Mouse (Mus musculus): ENCODE results near the gene BC051142. TPM values are rescaled to one million over a fixed set of nuclear protein-coding genes. Genes with fewer than 3 reads are reported as not detected.

Gene BC051142
- polyA plus RNA-seq (2014; fragmentation: Illumina TruSeq; extraction: RNeasy Lipid Tissue Mini Kit (QIAGEN cat#74804); ENCODE audit: low read depth, low replicate concordance), result not detected

DNA sequence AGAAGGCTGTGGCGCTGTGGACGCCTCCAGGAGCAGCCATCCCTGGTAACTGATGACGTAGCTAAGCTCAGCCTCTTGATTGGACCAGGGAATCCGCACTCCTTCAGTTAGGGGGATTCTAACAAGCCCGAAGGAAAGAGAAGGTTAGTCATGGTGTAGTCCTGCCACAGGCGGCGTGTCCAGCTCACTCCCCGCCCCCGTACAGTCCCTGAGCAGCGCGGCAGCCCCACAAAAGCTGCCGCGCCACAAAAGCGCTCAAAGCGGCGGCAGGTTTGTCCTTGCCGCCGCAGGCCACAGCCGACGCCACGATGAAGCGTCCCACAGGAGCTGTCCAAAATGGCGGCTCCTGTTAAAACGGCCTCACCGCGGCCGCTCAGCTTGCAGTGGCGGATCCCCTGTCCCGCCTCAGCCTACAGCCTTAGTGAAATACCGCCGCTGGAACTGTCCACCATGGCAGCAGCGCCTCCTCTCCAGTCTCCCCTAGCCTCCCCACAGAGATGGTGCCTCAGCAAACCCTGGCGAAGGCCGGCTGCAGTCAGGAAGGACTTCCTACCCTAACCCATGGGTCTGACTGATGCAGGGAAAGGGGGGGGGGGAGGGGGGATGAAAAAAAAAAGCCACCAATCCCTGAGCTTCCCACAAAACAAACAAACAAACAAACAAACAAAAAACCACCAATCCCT is at the start of gene BC051142:
Gene BC051142, plus strand, starts transcription at position 110 of the 683 bp plus-strand sequence.

DNA sequence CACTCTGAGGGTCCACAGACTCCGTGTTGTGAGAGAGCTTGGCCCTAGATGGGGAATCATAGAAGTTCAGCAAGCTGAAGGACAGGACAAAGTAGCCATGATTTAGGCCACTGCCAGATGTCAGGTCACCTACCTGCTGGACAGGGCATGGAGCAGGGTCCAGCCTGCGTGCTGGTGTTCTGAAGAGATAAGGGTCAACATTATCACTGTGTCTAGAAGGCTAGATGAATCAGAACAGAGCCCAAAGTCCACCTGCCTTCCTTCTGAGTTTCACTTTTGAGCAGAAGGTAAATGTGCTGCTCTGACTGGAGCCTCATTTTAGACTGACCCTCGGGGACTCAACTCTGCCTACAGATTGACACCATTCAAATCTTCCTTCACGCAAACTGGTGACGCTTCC is 44.1 kb upstream of the BC051142 start, which contains the start of gene Btnl2:
Gene Btnl2, plus strand, starts transcription at position 284 of the 400 bp plus-strand sequence.

DNA sequence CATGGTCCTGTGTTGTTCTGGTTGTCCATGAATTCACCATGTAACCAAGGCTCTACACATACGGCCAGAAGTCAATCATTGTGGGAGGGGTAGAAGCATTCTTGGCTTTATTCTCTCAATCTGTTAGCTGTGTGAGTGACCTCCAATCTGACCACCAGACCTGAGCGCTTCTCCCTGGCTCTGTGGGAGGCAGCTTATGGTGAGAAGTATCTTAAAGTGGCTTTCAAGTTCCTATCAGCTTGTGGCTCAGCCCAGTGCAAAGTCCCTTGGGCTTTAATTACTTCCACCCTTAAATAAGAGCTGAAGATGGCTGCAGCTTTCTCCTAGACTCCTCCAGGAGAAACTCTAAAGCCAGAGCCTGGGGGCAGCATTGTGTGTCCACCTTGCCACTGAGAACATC is 21.8 kb upstream of the BC051142 start, which contains the start of gene Btnl1:
Gene Btnl1, plus strand, starts transcription at position 286 of the 400 bp plus-strand sequence.

DNA sequence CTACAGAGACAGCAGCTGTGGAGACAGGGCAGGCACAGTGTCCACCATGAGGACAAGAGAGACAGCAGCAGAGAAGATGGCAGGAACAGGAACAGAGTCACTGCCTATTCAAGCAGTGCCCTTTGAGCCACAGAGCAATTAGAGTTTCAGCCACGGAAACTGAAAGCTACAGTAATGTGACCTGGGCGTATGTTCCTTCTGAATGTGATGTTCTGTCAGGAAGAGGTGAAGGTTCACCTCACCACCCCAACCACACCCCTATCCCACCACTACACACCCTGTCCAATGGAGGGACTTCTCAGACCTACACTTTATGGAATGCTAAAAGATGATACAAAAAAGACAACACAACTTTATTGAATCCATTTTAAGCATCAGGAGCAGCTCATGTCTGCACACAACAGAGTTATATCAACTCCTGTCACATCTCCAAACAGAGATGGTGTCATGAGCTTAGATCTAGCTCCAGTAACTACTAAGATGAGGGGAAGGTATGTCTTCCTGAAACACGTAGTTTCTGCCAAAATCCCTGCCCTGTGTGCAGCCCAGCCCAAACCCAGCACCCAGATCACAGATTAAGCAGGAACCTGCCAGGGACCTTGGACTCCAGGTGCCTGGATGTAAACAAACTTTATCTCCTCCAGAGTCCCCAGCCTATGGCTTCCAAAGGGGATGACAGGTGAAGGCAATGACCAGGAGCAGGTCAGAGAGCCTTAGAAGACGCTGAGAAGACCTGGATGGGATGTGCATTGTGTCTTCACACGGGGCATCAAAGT is 78.8 kb downstream of the BC051142 start, which contains the start of gene Btnl4:
Gene Btnl4, minus strand, starts transcription at position 81 of the 776 bp plus-strand sequence.

Other genes with a start within 250 kb of the BC051142 start
- 2.6 TPM for gene H2-DMb1, start 245.7 kb upstream of the BC051142 start, polyA plus RNA-seq (2014; fragmentation: Illumina TruSeq; extraction: RNeasy Lipid Tissue Mini Kit (QIAGEN cat#74804); ENCODE audit: low read depth, low replicate concordance)
- 2.8 TPM for gene Tap1, start 211.3 kb upstream of the BC051142 start, polyA plus RNA-seq (2014; fragmentation: Illumina TruSeq; extraction: RNeasy Lipid Tissue Mini Kit (QIAGEN cat#74804); ENCODE audit: low read depth, low replicate concordance)
- gene Psmb9, start 211.1 kb upstream of the BC051142 start, polyA plus RNA-seq (2014; fragmentation: Illumina TruSeq; extraction: RNeasy Lipid Tissue Mini Kit (QIAGEN cat#74804); ENCODE audit: low read depth, low replicate concordance), result 6.2 TPM
- 3.0 TPM for gene Psmb8, start 201.1 kb upstream of the BC051142 start, polyA plus RNA-seq (2014; fragmentation: Illumina TruSeq; extraction: RNeasy Lipid Tissue Mini Kit (QIAGEN cat#74804); ENCODE audit: low read depth, low replicate concordance)
- gene Tap2, start 195.3 kb upstream of the BC051142 start, polyA plus RNA-seq (2014; fragmentation: Illumina TruSeq; extraction: RNeasy Lipid Tissue Mini Kit (QIAGEN cat#74804); ENCODE audit: low read depth, low replicate concordance), result 1.1 TPM
- 1.2 TPM for gene H2-Ob, start 159.9 kb upstream of the BC051142 start, polyA plus RNA-seq (2014; fragmentation: Illumina TruSeq; extraction: RNeasy Lipid Tissue Mini Kit (QIAGEN cat#74804); ENCODE audit: low read depth, low replicate concordance)
- 18.9 TPM for gene H2-Ab1, start 141.1 kb upstream of the BC051142 start, polyA plus RNA-seq (2014; fragmentation: Illumina TruSeq; extraction: RNeasy Lipid Tissue Mini Kit (QIAGEN cat#74804); ENCODE audit: low read depth, low replicate concordance)
- 22.0 TPM for gene H2-Aa, start 111.0 kb upstream of the BC051142 start, polyA plus RNA-seq (2014; fragmentation: Illumina TruSeq; extraction: RNeasy Lipid Tissue Mini Kit (QIAGEN cat#74804); ENCODE audit: low read depth, low replicate concordance)
- 3.5 TPM for gene H2-Eb1, start 93.0 kb upstream of the BC051142 start, polyA plus RNA-seq (2014; fragmentation: Illumina TruSeq; extraction: RNeasy Lipid Tissue Mini Kit (QIAGEN cat#74804); ENCODE audit: low read depth, low replicate concordance)
- 0.11 TPM for gene H2-Eb2, start 73.2 kb upstream of the BC051142 start, polyA plus RNA-seq (2014; fragmentation: Illumina TruSeq; extraction: RNeasy Lipid Tissue Mini Kit (QIAGEN cat#74804); ENCODE audit: low read depth, low replicate concordance)
- not detected for gene Btnl2, start 44.0 kb upstream of the BC051142 start, polyA plus RNA-seq (2014; fragmentation: Illumina TruSeq; extraction: RNeasy Lipid Tissue Mini Kit (QIAGEN cat#74804); ENCODE audit: low read depth, low replicate concordance)
- gene Btnl1, start 21.7 kb upstream of the BC051142 start, polyA plus RNA-seq (2014; fragmentation: Illumina TruSeq; extraction: RNeasy Lipid Tissue Mini Kit (QIAGEN cat#74804); ENCODE audit: low read depth, low replicate concordance), result not detected
- gene Btnl4, start 78.5 kb downstream of the BC051142 start, polyA plus RNA-seq (2014; fragmentation: Illumina TruSeq; extraction: RNeasy Lipid Tissue Mini Kit (QIAGEN cat#74804); ENCODE audit: low read depth, low replicate concordance), result not detected
- not detected for gene Btnl6, start 118.5 kb downstream of the BC051142 start, polyA plus RNA-seq (2014; fragmentation: Illumina TruSeq; extraction: RNeasy Lipid Tissue Mini Kit (QIAGEN cat#74804); ENCODE audit: low read depth, low replicate concordance)
- 0.16 TPM for gene Notch4, start 165.4 kb downstream of the BC051142 start, polyA plus RNA-seq (2014; fragmentation: Illumina TruSeq; extraction: RNeasy Lipid Tissue Mini Kit (QIAGEN cat#74804); ENCODE audit: low read depth, low replicate concordance)
- gene Gpsm3, start 191.0 kb downstream of the BC051142 start, polyA plus RNA-seq (2014; fragmentation: Illumina TruSeq; extraction: RNeasy Lipid Tissue Mini Kit (QIAGEN cat#74804); ENCODE audit: low read depth, low replicate concordance), result 0.61 TPM
- 5.3 TPM for gene Pbx2, start 192.4 kb downstream of the BC051142 start, polyA plus RNA-seq (2014; fragmentation: Illumina TruSeq; extraction: RNeasy Lipid Tissue Mini Kit (QIAGEN cat#74804); ENCODE audit: low read depth, low replicate concordance)
- gene Ager, start 199.0 kb downstream of the BC051142 start, polyA plus RNA-seq (2014; fragmentation: Illumina TruSeq; extraction: RNeasy Lipid Tissue Mini Kit (QIAGEN cat#74804); ENCODE audit: low read depth, low replicate concordance), result not detected
- gene Rnf5, start 204.9 kb downstream of the BC051142 start, polyA plus RNA-seq (2014; fragmentation: Illumina TruSeq; extraction: RNeasy Lipid Tissue Mini Kit (QIAGEN cat#74804); ENCODE audit: low read depth, low replicate concordance), result 45.1 TPM
- 0.72 TPM for gene Agpat1, start 205.4 kb downstream of the BC051142 start, polyA plus RNA-seq (2014; fragmentation: Illumina TruSeq; extraction: RNeasy Lipid Tissue Mini Kit (QIAGEN cat#74804); ENCODE audit: low read depth, low replicate concordance)
- not detected for gene Egfl8, start 217.2 kb downstream of the BC051142 start, polyA plus RNA-seq (2014; fragmentation: Illumina TruSeq; extraction: RNeasy Lipid Tissue Mini Kit (QIAGEN cat#74804); ENCODE audit: low read depth, low replicate concordance)
- 7.0 TPM for gene Ppt2, start 229.7 kb downstream of the BC051142 start, polyA plus RNA-seq (2014; fragmentation: Illumina TruSeq; extraction: RNeasy Lipid Tissue Mini Kit (QIAGEN cat#74804); ENCODE audit: low read depth, low replicate concordance)
- gene Prrt1, start 230.7 kb downstream of the BC051142 start, polyA plus RNA-seq (2014; fragmentation: Illumina TruSeq; extraction: RNeasy Lipid Tissue Mini Kit (QIAGEN cat#74804); ENCODE audit: low read depth, low replicate concordance), result not detected
- gene Fkbpl, start 245.9 kb downstream of the BC051142 start, polyA plus RNA-seq (2014; fragmentation: Illumina TruSeq; extraction: RNeasy Lipid Tissue Mini Kit (QIAGEN cat#74804); ENCODE audit: low read depth, low replicate concordance), result 1.9 TPM
- 1.9 TPM for gene Atf6b, start 248.3 kb downstream of the BC051142 start, polyA plus RNA-seq (2014; fragmentation: Illumina TruSeq; extraction: RNeasy Lipid Tissue Mini Kit (QIAGEN cat#74804); ENCODE audit: low read depth, low replicate concordance)

Data from liver, adult 10 weeks (tissue).